Mouse (Mus musculus) midbrain, embryonic 10.5 days (tissue): ENCODE data around the gene Lrrc25. TPM values are rescaled to one million over a fixed set of nuclear protein-coding genes. Genes with fewer than 3 reads are reported as not detected.

ENCODE experiments used
- DNase-seq: peaks from one replicate; pipeline ENCODE4 v3.0.0-alpha.2; 2017; ENCODE audit warnings: low spot score
- H3K27ac ChIP-seq: fragments of 300-500 bp; sonication (generic); replicated peaks from 2 replicates; pipeline ENCODE4 v1.5.1; 2016; ENCODE audit warnings: mild to moderate bottlenecking
- H3K27me3 ChIP-seq: fragments of 300-500 bp; sonication (generic); 2 replicates; pipeline ENCODE4 v1.6.1; 2016; ENCODE audit warnings: low read depth, mild to moderate bottlenecking; ENCODE audit not compliant: poor library complexity, severe bottlenecking
- H3K36me3 ChIP-seq: fragments of 300-500 bp; sonication (generic); 2 replicates; pipeline ENCODE4 v1.6.1; 2016; ENCODE audit warnings: mild to moderate bottlenecking, moderate library complexity
- H3K4me1 ChIP-seq: fragments of 300-500 bp; sonication (generic); 2 replicates; pipeline ENCODE4 v1.6.1; 2016
- H3K4me3 ChIP-seq: fragments of 300-500 bp; sonication (generic); 2 replicates; pipeline ENCODE4 v1.5.1; 2016; ENCODE audit warnings: mild to moderate bottlenecking, moderate library complexity
- H3K9me3 ChIP-seq: fragments of 300-500 bp; sonication (generic); replicated peaks from 2 replicates; pipeline ENCODE4 v1.6.1; 2016; ENCODE audit warnings: mild to moderate bottlenecking
- WGBS: fragments of 180-500 bp; shearing (Covaris S2); methylation state at CpG from one replicate; pipeline ENCODE4 v1.1.7; 2016; 5-methylcytosine and 5-hydroxymethylcytosine counted together
- polyA plus RNA-seq: library from polyadenylated mRNA; unstranded; fragments of >200 nt; fragmentation: Nextera tagmentation; extraction: Ambion mirVana; gene quantifications from 2 replicates; pipeline ENCODE4 v1.2.1, GENCODE M21; 2016

The Lrrc25 gene
- polyA plus RNA-seq, 1 experiment from 2014 or later: 1.1 TPM

GRCm38 (mm10) chr8:70593961-70594609, 21.9 kb upstream of the Lrrc25 start, which contains the start of gene Isyna1:
Gene Isyna1 (plus strand): TSS chr8:70594373.
- under 1% methylated on average over 40 of the region's 40 CpGs for WGBS
- Histone ChIP-seq H3K27me3 (peaks cover 38% of the 10 kb centered on the region), H3K4me3 (peak within 1 kb of the TSS; percentile 69), H3K4me1 (peaks cover 61% of the 10 kb centered on the region), H3K27ac (peak within 1 kb of the TSS; percentile 84), H3K36me3 (peaks cover 56% of the 10 kb centered on the region), H3K9me3 (no peaks in the 10 kb centered on the region)
- peak; percentile 93 for DNase-seq

- Histone ChIP-seq H3K27ac (peak overlapping the region; percentile 84), H3K4me3 (peak overlapping the region; percentile 69), H3K4me1 (peaks cover 69% of the 10 kb centered on the region), H3K27me3 (peaks cover 46% of the 10 kb centered on the region), H3K36me3 (peaks cover 52% of the 10 kb centered on the region), H3K9me3 (no peaks in the 10 kb centered on the region)
- no peak for DNase-seq
- WGBS: 11% methylated on average over 81 of the region's 82 CpGs
Observed at GRCm38 (mm10) chr8:70594621-70595564, 21.1 kb upstream of the Lrrc25 start.

GRCm38 (mm10) chr8:70595811-70596210, 20.1 kb upstream of the Lrrc25 start:
- no peak for DNase-seq
- Histone ChIP-seq H3K36me3 (peaks cover 43% of the 10 kb centered on the region), H3K9me3 (no peaks in the 10 kb centered on the region), H3K4me1 (peaks cover 78% of the 10 kb centered on the region), H3K27me3 (peaks cover 51% of the 10 kb centered on the region), H3K27ac (no peak overlapping the region), H3K4me3 (peak overlapping the region; percentile 69; the same call in 1 of the 2 replicates)
- WGBS: 97% methylated on average over 12 of the region's 12 CpGs

GRCm38 (mm10) chr8:70596216-70596615, 19.7 kb upstream of the Lrrc25 start:
- Histone ChIP-seq H3K4me1 (peaks cover 82% of the 10 kb centered on the region), H3K27me3 (peaks cover 51% of the 10 kb centered on the region), H3K27ac (no peak overlapping the region), H3K4me3 (0 out of 2 replicates have a peak overlapping the region, but pooled peaks have one; percentile 69), H3K9me3 (no peaks in the 10 kb centered on the region), H3K36me3 (peaks cover 39% of the 10 kb centered on the region)
- 93% methylated on average over 18 of the region's 18 CpGs for WGBS
- no peak for DNase-seq

GRCm38 (mm10) chr8:70596775-70597416, 19.1 kb upstream of the Lrrc25 start:
- peaks cover 35% of the 10 kb centered on the region for H3K36me3 ChIP-seq
- peak overlapping the region; percentile 61 for H3K4me3 ChIP-seq
- WGBS: 88% methylated on average over 17 of the region's 17 CpGs
- H3K27me3 ChIP-seq: peaks cover 51% of the 10 kb centered on the region
- H3K27ac ChIP-seq: peak overlapping the region; percentile 88; the same call in 1 of the 2 replicates
- peak; percentile 35 for DNase-seq
- H3K9me3 ChIP-seq: peaks cover 3% of the 10 kb centered on the region
- H3K4me1 ChIP-seq: peaks cover 89% of the 10 kb centered on the region

- H3K4me3 ChIP-seq: peak overlapping the region; percentile 61
- peaks cover 36% of the 10 kb centered on the region for H3K36me3 ChIP-seq
- 5% methylated on average over 60 of the region's 68 CpGs for WGBS
- DNase-seq: peak; percentile 52
- peaks cover 7% of the 10 kb centered on the region for H3K9me3 ChIP-seq
- peaks cover 93% of the 10 kb centered on the region for H3K4me1 ChIP-seq
- H3K27me3 ChIP-seq: peaks cover 51% of the 10 kb centered on the region
- H3K27ac ChIP-seq: peak overlapping the region; percentile 88
Observed at GRCm38 (mm10) chr8:70597417-70598272, 18.3 kb upstream of the Lrrc25 start.

GRCm38 (mm10) chr8:70598283-70598682, 17.7 kb upstream of the Lrrc25 start:
- peak overlapping the region; percentile 88 for H3K27ac ChIP-seq

GRCm38 (mm10) chr8:70598722-70599121, 17.2 kb upstream of the Lrrc25 start:
- peaks cover 51% of the 10 kb centered on the region for H3K27me3 ChIP-seq
- peaks cover 7% of the 10 kb centered on the region for H3K9me3 ChIP-seq
- WGBS: 17% methylated on average over 10 of the region's 10 CpGs
- peaks cover 85% of the 10 kb centered on the region for H3K4me1 ChIP-seq
- peak overlapping the region; percentile 88 for H3K27ac ChIP-seq
- peak overlapping the region; percentile 61 for H3K4me3 ChIP-seq
- peak; percentile 58 for DNase-seq
- peaks cover 43% of the 10 kb centered on the region for H3K36me3 ChIP-seq

More at GRCm38 (mm10) chr8:70598283-70598682, 17.7 kb upstream of the Lrrc25 start:
- Histone ChIP-seq H3K9me3 (peaks cover 7% of the 10 kb centered on the region), H3K27me3 (peaks cover 51% of the 10 kb centered on the region), H3K4me3 (peak overlapping the region; percentile 61), H3K36me3 (peaks cover 43% of the 10 kb centered on the region), H3K4me1 (peaks cover 89% of the 10 kb centered on the region)
- WGBS: 3% methylated on average over 29 of the region's 29 CpGs
- peak; percentile 89 for DNase-seq

- H3K9me3 ChIP-seq: peaks cover 7% of the 10 kb centered on the region
- DNase-seq: no peak
- WGBS: 80% methylated on average over 12 of the region's 12 CpGs
- H3K27me3 ChIP-seq: peaks cover 60% of the 10 kb centered on the region
- H3K36me3 ChIP-seq: peaks cover 44% of the 10 kb centered on the region
- H3K4me3 ChIP-seq: peak overlapping the region; percentile 61; the same call in 1 of the 2 replicates
- peaks cover 84% of the 10 kb centered on the region for H3K4me1 ChIP-seq
- H3K27ac ChIP-seq: peak overlapping the region; percentile 88
Observed at GRCm38 (mm10) chr8:70599507-70600290, 16.3 kb upstream of the Lrrc25 start.

- H3K36me3 ChIP-seq: peaks cover 43% of the 10 kb centered on the region
- peak overlapping the region; percentile 48 for H3K4me3 ChIP-seq
- DNase-seq: peak; percentile 71
- H3K27me3 ChIP-seq: peaks cover 53% of the 10 kb centered on the region
- 17% methylated on average over 10 of the region's 10 CpGs for WGBS
- H3K9me3 ChIP-seq: peaks cover 7% of the 10 kb centered on the region
- H3K27ac ChIP-seq: peak overlapping the region; percentile 88
- peaks cover 81% of the 10 kb centered on the region for H3K4me1 ChIP-seq
Observed at GRCm38 (mm10) chr8:70600473-70601270, 15.3 kb upstream of the Lrrc25 start.
